Mouse (Mus musculus): ENCODE results near the gene Rtn2. TPM values are rescaled to one million over a fixed set of nuclear protein-coding genes. Genes with fewer than 3 reads are reported as not detected.

The Rtn2 gene
- polyA plus RNA-seq (2015; fragmentation: Nextera tagmentation; extraction: Ambion mirVana): 4.0 and 4.1 TPM in 2 replicates

DNA sequence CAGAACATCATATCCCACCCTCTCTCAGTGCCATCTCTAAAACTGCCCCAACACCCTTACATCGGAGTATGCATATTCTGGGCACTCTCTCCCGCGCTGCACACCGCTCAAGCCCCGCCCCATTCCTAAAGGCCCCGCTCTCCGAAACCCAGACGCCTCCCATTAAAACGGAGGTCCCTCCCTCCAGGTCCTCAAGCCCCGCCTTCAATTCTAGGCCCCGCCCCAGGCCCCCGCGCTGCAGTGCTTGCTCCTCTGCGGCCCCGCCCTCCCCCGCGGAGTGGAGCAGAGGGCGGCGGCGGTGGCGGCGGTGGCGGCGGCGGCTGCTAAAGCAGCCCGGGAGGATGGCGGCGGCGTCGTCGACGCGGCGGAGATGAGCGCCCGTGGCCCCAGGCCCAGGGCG is at the start of gene Rtn2:
Gene Rtn2 (plus strand): TSS at position 240 of the 400 bp plus-strand sequence.
- Histone ChIP-seq H3K9ac (peak within 1 kb of the TSS; percentile 73), H3K4me2 (peak within 1 kb of the TSS; percentile 98), H3K27ac (peak within 1 kb of the TSS; percentile 50), H3K36me3 (no peaks in the 10 kb centered on the region), H3K4me1 (replicated peaks) (peaks cover 38% of the 10 kb centered on the region), H3K9me3 (replicated peaks) (no peaks in the 10 kb centered on the region), H3K27me3 (peaks cover 86% of the 10 kb centered on the region), H3K4me3 (replicated peaks) (peak within 1 kb of the TSS; percentile 64)
- DNase-seq (peak; percentile 73), ATAC-seq (ENCODE audit: low read depth) (peak; percentile 89)
- under 1% methylated on average over 37 of the region's 37 CpGs for WGBS (ENCODE audit: insufficient replicate concordance)

DNA sequence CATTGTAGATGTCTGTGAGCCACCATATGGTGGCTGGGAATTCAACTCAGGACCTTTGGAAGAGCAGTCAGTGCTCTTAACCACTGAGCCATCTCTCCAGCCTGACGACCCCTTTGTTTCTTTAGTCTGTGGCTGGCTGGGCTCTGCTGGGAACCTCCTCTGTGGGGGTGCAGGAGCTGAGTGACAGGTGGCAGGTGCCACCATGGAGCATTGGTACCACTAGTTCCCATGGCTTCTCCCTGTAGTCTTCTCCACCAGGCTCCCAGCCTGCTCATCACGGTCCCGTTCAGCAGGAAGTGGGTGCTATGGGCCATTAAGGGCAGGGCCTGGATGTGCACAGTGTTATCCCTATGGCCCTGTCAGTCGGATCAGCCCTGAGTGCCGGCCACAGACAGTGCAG is 47.8 kb upstream of the Rtn2 start:
- Histone ChIP-seq H3K9me3 (replicated peaks) (no peaks in the 10 kb centered on the region), H3K27ac (no peak overlapping the region), H3K36me3 (peaks cover 29% of the 10 kb centered on the region), H3K4me3 (replicated peaks) (no peak overlapping the region), H3K4me2 (no peak overlapping the region), H3K27me3 (no peaks in the 10 kb centered on the region), H3K4me1 (replicated peaks) (peaks cover 84% of the 10 kb centered on the region), H3K9ac (0 out of 2 replicates have a peak overlapping the region, but pooled peaks have one; percentile 18)
- no peak for ATAC-seq (ENCODE audit: low read depth)
- 59% methylated on average over 5 of the region's 5 CpGs for WGBS (ENCODE audit: insufficient replicate concordance)
- DNase-seq: no peak

DNA sequence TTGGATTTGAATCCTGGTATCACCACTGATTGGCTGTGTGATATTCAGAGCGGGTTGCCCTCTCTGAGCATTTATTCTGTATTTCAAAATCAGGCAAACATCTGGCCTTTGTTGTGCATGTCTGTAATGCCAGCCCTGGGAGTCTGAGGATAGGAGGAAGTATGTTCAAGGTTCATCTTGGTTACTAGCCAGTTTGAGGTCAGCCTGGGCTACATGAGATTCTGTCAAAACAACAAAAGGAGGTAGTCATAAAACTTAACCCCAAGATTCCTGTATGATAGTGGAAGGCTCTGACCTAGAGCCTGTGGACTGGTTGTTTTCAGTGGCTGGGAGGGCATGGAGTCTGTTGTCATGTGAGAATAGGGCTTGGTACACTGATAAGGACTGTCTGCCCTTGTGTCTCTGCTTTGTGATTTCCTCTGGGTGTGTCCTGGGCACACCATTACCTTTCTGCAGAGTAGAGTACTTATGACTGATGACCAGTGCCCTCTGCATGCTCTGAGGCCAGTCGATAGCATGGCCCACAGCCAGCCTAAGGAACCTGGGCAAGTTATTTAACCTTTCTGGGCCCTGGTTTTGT is 47.2 kb upstream of the Rtn2 start:
- 0 out of 2 replicates have a peak overlapping the region, but pooled peaks have one; percentile 18 for H3K9ac ChIP-seq
- no peak for ATAC-seq (ENCODE audit: low read depth)
- peaks cover 29% of the 10 kb centered on the region for H3K36me3 ChIP-seq

DNA sequence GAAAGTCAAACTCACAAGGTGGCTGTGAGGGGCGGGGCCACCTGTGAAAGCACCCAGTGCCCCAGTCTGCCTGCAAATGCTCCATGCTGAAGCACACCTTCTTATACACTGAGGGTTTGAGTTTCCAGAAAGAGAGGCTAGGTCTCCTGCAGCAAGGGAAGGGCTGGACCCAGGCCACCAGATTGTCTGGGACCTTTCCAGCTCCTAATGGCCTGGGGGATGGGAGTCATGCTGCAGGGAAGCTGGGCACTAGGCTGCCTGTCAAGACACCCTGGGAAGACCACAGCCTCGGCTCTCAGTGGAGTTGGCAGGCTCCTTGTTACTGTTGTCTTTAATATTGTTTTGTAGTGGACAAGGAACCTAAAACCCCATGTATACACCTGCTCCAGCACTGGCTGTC is 46.0 kb upstream of the Rtn2 start:
- WGBS (ENCODE audit: insufficient replicate concordance): 75% methylated on average over 2 of the region's 2 CpGs
- Histone ChIP-seq H3K36me3 (peaks cover 26% of the 10 kb centered on the region), H3K9ac (peak overlapping the region; percentile 30; the same call in 1 of the 2 replicates), H3K4me3 (replicated peaks) (no peak overlapping the region), H3K4me1 (replicated peaks) (peaks cover 84% of the 10 kb centered on the region), H3K9me3 (replicated peaks) (no peaks in the 10 kb centered on the region), H3K4me2 (no peak overlapping the region), H3K27ac (peak overlapping the region; percentile 81; the same call in 1 of the 2 replicates), H3K27me3 (no peaks in the 10 kb centered on the region)
- DNase-seq (no peak), ATAC-seq (ENCODE audit: low read depth) (no peak)

More for the DNA sequence above, 47.2 kb upstream of the Rtn2 start:
- no peaks in the 10 kb centered on the region for H3K9me3 ChIP-seq (replicated peaks)
- WGBS (ENCODE audit: insufficient replicate concordance): 68% methylated on average over 2 of the region's 2 CpGs
- H3K4me2 ChIP-seq: no peak overlapping the region
- no peak overlapping the region for H3K4me3 ChIP-seq (replicated peaks)
- H3K4me1 ChIP-seq (replicated peaks): peaks cover 84% of the 10 kb centered on the region
- H3K27me3 ChIP-seq: no peaks in the 10 kb centered on the region
- H3K27ac ChIP-seq: no peak overlapping the region
- no peak for DNase-seq

DNA sequence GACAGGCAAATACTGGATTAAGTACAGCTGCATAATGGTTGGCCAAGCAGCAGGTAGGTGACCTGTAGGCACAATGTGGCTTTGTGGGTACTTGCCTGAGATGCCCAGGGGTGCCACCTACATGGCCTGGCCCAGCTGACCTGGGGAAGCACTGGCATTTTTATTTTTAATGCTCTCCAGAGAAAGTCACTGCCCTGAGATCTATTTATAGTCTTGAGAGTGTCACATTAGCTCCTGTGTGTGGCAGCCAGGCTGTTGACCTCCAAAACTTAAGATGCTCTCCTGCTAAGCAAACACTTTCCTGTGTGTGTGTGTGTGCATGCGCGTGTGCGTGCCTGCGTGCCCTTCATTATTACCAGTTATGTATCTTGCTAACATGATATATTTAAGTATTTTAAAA is 44.1 kb upstream of the Rtn2 start:
- WGBS (ENCODE audit: insufficient replicate concordance): 93% methylated on average over 4 of the region's 4 CpGs
- Histone ChIP-seq H3K27ac (peak overlapping the region; percentile 81), H3K9ac (0 out of 2 replicates have a peak overlapping the region, but pooled peaks have one; percentile 47), H3K4me1 (replicated peaks) (peaks cover 87% of the 10 kb centered on the region), H3K9me3 (replicated peaks) (no peaks in the 10 kb centered on the region), H3K36me3 (peaks cover 19% of the 10 kb centered on the region), H3K4me3 (replicated peaks) (no peak overlapping the region), H3K4me2 (no peak overlapping the region), H3K27me3 (no peaks in the 10 kb centered on the region)
- no peak for DNase-seq
- no peak for ATAC-seq (ENCODE audit: low read depth)

DNA sequence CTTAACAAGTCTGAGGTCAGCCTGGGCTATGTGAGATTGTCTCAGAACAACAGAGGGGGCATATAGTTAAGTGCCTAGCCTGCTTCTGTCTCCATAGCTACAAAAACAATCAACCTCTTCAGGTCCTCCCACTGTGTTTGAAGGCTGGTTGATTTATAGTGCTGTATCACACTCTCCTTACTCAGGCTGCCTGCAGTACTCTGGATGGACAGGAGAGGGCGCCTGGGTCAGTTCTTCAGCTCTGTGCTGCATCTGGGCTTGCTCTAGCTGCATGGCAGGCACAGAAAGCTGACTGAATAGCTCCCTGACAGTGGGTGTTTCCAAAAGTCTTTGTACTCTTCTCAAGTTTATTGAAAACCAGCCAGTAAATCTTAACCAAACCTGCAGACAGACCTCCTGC is 43.0 kb upstream of the Rtn2 start:
- Histone ChIP-seq H3K9ac (peak overlapping the region; percentile 47), H3K27me3 (no peaks in the 10 kb centered on the region), H3K9me3 (replicated peaks) (no peaks in the 10 kb centered on the region), H3K4me1 (replicated peaks) (peaks cover 95% of the 10 kb centered on the region), H3K27ac (peak overlapping the region; percentile 91), H3K4me3 (replicated peaks) (peak overlapping the region; percentile 18), H3K4me2 (peak overlapping the region; percentile 59), H3K36me3 (peaks cover 11% of the 10 kb centered on the region)
- WGBS (ENCODE audit: insufficient replicate concordance): 0% methylated on average over 1 of the region's 1 CpGs
- peak; percentile 72 for DNase-seq
- peak; percentile 87 for ATAC-seq (ENCODE audit: low read depth)

DNA sequence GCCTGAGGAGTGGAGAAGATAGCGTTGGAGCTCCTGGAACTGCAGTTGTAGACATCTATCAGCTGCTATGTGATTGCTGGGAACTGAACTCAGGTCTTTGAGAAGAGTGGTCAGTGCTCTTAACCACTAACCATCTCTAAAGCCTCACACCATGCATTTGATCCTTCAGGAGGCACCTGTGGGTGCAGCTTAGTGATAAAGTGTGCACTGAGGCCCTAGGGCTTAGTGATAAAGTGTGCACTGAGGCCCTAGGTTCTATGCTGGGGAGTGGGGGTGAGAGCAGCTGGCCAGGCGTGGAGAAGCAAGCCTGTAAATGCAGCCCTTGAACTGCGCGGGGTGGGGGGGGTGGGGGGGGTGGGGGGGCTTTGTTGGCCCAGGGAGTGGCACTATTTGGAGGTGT is 42.4 kb upstream of the Rtn2 start:
- WGBS (ENCODE audit: insufficient replicate concordance): 4% methylated on average over 4 of the region's 4 CpGs
- Histone ChIP-seq H3K4me3 (replicated peaks) (peak overlapping the region; percentile 18), H3K4me1 (replicated peaks) (peaks cover 95% of the 10 kb centered on the region), H3K27ac (peak overlapping the region; percentile 91), H3K9me3 (replicated peaks) (no peaks in the 10 kb centered on the region), H3K4me2 (peak overlapping the region; percentile 59), H3K36me3 (peaks cover 11% of the 10 kb centered on the region), H3K27me3 (no peaks in the 10 kb centered on the region), H3K9ac (peak overlapping the region; percentile 45)
- peak; percentile 92 for ATAC-seq (ENCODE audit: low read depth)
- DNase-seq: no peak

DNA sequence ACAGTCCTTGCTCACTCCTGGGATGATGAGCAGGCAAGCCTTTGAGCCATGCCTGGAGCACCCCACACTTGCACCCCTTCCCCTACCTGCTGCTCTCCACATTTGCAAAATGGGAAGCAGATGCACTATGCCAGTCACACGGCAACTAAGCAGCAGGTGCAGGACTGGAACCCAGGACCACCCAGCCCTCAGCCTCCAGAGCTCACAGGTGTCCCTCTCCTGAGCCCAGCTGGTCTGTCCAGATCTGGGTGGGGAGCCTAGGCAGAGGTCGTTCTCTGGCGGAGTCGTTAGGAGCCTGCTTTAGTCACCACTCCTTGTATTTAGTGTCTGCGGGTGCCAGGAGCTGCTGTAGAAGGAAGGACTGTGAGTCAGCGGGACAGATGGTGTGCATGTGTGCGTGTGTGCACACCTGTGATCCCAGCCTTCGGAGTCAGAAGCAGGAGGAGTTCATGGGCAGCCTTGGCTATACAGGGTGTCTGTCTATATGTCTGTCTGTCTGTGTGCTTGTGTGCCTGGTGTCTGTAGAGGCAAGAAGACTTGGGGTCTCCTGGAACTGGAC is 41.4 kb upstream of the Rtn2 start:
- Histone ChIP-seq H3K27ac (peak overlapping the region; percentile 91), H3K27me3 (no peaks in the 10 kb centered on the region), H3K36me3 (peaks cover 21% of the 10 kb centered on the region), H3K9me3 (replicated peaks) (no peaks in the 10 kb centered on the region), H3K4me3 (replicated peaks) (no peak overlapping the region), H3K4me1 (replicated peaks) (peaks cover 95% of the 10 kb centered on the region), H3K9ac (peak overlapping the region; percentile 56), H3K4me2 (peak overlapping the region; percentile 59)
- DNase-seq (no peak), ATAC-seq (ENCODE audit: low read depth) (no peak)
- WGBS (ENCODE audit: insufficient replicate concordance): 84% methylated on average over 8 of the region's 8 CpGs

DNA sequence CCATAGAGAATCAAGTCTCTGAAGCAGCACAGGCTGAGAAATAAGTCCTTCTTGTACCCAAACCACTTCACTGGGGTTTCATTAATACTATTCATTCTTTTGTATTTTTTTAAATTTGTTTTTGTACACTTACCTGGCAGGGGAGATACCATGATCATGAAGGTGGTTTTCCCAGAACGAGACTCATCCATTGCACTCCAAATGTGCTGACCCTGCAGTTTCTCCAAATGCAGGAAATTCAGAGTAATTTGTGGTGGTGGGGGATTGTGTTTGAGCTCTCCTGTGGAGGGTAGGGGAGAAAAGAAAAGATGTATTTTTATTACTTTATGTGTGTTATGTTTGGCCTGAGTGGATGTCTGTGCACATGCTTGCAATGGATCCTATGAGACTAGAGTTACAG is 40.4 kb upstream of the Rtn2 start:
- Histone ChIP-seq H3K9me3 (replicated peaks) (no peaks in the 10 kb centered on the region), H3K36me3 (peaks cover 27% of the 10 kb centered on the region), H3K4me3 (replicated peaks) (no peak overlapping the region), H3K27ac (peak overlapping the region; percentile 91), H3K27me3 (no peaks in the 10 kb centered on the region), H3K9ac (no peak overlapping the region), H3K4me2 (no peak overlapping the region), H3K4me1 (replicated peaks) (peaks cover 95% of the 10 kb centered on the region)
- ATAC-seq (ENCODE audit: low read depth) (no peak), DNase-seq (no peak)
- WGBS (ENCODE audit: insufficient replicate concordance): 81% methylated on average over 1 of the region's 1 CpGs

DNA sequence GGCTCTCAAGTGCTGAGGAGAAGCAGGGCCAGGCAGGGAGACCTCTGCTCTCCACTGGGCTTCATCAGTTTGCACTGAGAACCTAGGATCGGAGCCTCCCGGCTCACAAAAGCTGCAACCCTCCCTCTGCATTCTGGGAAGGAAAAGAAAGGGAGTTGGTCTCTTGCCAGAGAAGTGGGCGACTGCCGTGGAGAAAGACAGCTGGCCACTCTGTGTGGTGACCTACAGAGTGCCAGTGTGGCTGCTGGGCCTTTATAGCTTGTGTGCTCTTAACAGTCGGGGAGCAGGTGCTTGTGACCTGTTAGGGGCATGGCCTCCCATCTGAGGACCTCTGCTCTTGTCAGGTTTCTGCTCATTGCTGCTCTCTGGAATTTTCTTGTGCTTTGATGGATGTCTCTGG is 38.6 kb upstream of the Rtn2 start:
- ATAC-seq (ENCODE audit: low read depth) (no peak), DNase-seq (no peak)
- Histone ChIP-seq H3K4me2 (no peak overlapping the region), H3K9me3 (replicated peaks) (no peaks in the 10 kb centered on the region), H3K27ac (peak overlapping the region; percentile 69), H3K36me3 (peaks cover 35% of the 10 kb centered on the region), H3K9ac (peak overlapping the region; percentile 26), H3K27me3 (no peaks in the 10 kb centered on the region), H3K4me1 (replicated peaks) (peaks cover 85% of the 10 kb centered on the region), H3K4me3 (replicated peaks) (no peak overlapping the region)
- 83% methylated on average over 5 of the region's 5 CpGs for WGBS (ENCODE audit: insufficient replicate concordance)

DNA sequence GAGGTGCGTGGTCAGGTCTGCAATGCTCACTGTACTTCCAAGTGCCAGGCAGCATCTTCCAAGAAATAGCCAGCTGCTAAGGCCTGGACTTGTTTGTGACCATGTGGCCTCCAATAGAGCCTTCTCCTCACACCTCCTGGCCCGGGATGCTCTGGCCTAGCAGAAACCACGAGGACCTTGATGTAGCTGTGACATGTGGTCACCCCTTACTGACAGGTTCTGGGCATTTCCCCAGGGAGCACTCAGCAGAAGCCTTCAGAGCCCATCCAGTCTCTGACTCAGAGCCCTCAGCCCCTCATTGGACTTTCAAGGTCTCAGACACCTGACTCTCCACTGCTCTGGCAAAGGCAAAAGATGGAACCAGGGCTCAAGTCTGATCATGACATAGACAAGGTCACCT is 37.3 kb upstream of the Rtn2 start:
- H3K4me3 ChIP-seq (replicated peaks): no peak overlapping the region
- no peaks in the 10 kb centered on the region for H3K27me3 ChIP-seq
- ATAC-seq (ENCODE audit: low read depth) (no peak), DNase-seq (no peak)
- peaks cover 35% of the 10 kb centered on the region for H3K36me3 ChIP-seq
- H3K9ac ChIP-seq: peak overlapping the region; percentile 33; the same call in 1 of the 2 replicates
- H3K4me1 ChIP-seq (replicated peaks): peaks cover 74% of the 10 kb centered on the region
- no peaks in the 10 kb centered on the region for H3K9me3 ChIP-seq (replicated peaks)
- H3K4me2 ChIP-seq: no peak overlapping the region
- WGBS (ENCODE audit: insufficient replicate concordance): 76% methylated on average over 3 of the region's 3 CpGs
- H3K27ac ChIP-seq: peak overlapping the region; percentile 88

DNA sequence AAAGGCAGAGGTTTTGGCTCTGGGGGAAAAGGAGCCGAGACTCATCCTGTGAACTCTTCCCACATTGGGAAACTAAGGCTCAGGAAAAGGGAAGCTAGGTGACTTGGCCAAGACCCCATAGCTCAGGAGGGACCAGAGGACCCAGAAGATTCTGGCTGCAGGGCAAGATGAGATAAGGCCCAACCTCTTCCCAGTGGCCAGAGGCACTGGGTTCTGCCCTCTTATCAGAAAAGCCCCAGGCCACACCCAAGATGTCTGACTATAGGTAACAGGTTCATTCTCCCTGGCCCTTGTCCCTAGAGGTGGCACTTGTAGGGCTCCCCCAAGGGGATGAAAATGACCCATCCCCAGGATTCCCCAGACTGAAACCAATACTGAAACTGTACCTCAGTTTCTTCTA is 35.6 kb upstream of the Rtn2 start:
- ATAC-seq (ENCODE audit: low read depth): peak; percentile 86
- Histone ChIP-seq H3K27ac (peak overlapping the region; percentile 88), H3K9ac (peak overlapping the region; percentile 43; the same call in 1 of the 2 replicates), H3K27me3 (no peaks in the 10 kb centered on the region), H3K4me3 (replicated peaks) (no peak overlapping the region), H3K9me3 (replicated peaks) (no peaks in the 10 kb centered on the region), H3K4me2 (peak overlapping the region; percentile 51), H3K36me3 (peaks cover 28% of the 10 kb centered on the region), H3K4me1 (replicated peaks) (peaks cover 56% of the 10 kb centered on the region)
- 58% methylated on average over 1 of the region's 1 CpGs for WGBS (ENCODE audit: insufficient replicate concordance)
- DNase-seq: no peak
